Mouse (Mus musculus): ENCODE measurements around the gene Pla2g2c.

The Pla2g2c gene

DNA sequence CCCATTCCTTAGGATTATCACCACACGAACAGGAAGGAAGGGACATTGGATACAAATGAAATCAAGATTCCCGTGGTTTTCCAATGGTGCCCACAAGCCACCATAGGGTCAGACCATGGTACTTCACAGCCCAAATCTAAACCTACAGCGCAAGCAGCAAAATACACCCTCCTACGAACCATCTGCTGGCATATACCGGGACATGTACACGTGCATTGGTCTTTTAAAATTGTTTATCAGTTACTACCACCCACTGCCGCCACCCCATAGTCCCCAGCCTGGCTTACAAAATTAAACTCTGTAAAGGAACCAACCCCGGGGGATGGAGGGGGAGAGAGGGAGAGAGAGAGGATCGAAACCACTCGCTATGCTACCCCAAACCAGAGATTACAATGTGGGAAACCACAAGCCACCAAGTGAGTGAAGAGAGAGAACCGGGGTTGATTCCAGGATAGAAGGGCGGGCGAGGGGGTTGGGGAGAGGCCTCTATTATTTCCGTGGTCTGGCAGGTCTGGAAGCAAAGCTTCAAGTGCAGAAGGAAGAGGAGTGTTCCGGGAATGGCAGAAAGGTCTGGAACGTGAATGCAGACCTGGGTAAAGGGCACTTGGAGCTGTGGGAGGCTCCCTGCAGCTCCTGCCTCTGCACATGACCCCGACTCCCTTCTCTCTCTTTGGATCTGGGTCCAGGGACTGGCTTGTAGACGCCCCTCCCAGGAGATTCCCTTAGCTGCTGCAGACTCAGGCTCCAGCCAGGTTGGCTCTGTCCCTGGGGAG lies at the start of gene Pla2g2c:
TSS of gene Pla2g2c (plus strand) at position 439 of the 773 bp plus-strand sequence.
- in situ Hi-C loops (cut with MboI), result no loop called here

DNA sequence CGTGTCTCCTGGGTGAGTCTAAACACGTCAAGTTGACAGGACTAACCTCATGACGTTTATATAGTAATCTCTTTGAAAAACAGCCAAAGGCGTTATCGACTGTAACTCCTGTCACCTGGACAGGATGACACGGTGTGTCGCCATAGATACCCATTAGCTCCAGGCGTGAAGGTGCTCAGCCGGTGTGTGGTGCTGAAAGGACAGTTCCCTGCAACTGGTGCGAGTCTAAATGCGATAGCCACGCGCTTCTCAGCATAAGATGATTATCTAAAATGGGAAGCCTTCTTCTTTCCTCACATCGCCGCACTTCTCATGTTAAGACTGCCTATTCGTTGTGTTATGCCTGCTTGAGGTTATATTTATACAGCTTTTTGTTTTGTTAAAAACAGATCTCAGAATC lies 48.1 kb upstream of the Pla2g2c start:
- in situ Hi-C loops (cut with MboI), result no loop called here

DNA sequence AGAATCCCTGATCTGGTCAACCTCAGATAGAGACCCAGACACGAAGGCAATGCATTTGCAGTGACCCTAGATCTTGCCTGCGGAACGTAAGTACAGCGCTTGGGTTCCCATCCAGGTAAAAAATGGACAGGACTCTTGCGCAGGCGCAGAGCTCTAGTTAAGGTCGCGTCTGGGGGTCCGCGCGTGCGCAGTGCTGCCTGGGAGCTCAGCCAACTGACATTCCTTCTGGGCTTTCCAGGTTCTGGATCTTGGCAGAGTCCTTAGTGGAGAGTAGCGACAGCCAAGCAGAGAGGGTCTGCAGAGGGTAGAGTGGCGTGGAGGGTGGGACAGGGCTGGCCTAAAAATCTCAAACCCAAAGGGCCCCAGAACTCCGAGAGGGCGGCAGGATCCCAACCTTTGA lies 47.0 kb upstream of the Pla2g2c start:
- in situ Hi-C loops (cut with MboI), result no loop called here

DNA sequence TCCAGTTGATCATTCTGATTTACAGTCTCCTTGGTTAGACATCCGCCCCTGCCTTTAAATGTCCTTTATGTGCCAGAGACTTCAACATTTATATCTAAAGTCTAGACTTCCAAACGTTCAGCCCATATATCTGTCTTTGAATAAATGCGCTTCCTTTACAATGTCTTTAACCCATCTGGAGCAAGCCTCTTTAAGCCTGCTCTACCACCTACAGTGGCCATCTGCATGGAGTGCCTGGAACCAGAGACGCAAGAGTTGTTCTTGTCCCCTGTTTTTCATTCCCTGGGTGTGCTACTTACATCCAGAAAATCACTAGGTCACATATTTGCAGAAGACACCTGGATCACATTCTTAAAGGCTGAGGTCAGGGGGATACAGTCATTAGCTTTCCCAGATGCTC lies 44.5 kb upstream of the Pla2g2c start:
- in situ Hi-C loops (cut with MboI), result no loop called here

DNA sequence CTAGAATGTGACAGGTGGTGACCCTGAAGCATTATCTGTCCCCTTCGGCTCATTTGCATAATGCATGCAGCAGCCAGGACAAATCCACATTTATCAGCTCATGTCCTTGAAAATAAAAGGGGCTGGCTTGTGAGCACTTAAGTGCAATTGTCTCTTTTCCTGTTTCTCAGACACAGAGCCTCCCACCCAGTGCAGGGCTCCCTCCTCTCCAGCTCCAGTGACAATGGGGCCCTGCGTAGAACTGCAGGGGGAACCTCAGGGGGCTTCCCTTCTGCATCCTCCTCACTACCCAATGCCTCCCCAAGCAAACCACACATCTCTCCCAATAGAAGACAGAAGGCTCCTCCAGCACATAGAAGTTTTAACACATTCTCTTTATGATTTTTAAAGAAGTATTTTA lies 41.8 kb upstream of the Pla2g2c start:
- in situ Hi-C loops (cut with MboI), result no loop called here

DNA sequence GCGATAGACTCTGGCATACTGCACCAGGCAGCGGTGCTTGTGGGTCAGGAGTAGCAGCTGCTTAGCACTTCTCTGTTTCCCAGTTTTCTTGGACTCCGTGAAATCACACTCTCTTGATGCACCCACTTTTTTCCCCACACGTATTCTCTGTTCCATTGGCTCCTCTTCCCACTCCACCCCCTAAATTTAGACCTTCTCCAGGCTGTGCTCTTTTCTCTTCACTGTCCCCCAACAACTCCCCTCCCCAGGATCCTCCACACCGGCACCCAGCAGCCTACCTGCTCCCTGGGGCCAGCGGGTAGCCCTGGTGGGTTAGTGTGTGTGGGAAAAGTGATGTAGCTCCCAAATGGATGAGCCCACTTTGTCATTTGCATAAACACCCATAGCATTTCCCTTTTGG lies 38.8 kb upstream of the Pla2g2c start:
- in situ Hi-C loops (cut with MboI), result no loop called here

DNA sequence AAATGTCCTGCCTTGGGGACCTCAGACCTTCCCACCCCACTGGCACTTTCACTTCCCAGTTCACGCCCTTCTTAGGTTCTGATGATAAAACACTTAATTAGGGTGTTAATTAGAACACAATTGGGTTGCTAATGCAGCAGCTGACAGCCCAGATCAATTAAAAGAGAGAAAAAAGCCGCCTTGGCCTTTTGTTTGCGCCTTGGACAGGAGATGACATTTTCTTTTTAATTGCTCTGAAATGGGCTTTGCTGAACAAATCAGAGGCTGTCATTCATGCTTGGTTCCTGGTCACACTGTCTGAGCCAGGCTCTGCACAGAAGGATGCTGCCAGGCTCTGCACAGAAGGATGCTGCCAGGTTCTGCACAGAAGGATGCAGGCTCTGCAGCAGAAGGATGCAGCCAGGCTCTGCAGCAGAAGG lies 35.5 kb upstream of the Pla2g2c start:
- in situ Hi-C loops (cut with MboI), result no loop called here

DNA sequence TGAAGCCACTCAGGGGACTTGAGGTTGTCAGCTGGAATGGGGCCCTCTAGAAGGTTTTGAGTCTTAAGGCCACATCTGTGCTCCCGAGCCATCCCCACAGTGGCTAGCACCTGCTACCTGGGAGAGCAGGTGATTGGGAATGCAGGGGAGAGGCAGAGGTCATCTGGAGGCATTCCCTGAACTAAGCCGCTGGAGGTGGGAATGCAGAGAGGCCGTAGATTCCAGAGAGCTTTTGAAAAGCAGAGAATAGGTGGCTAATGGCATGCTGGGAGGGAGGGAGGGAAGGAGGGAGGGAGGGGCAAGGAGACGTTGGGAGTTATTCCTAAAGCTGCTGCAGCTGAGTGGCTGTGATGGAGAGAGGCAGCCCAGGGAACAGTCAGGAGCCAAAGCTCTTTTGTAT lies 34.0 kb upstream of the Pla2g2c start:
- in situ Hi-C loops (cut with MboI), result no loop called here

DNA sequence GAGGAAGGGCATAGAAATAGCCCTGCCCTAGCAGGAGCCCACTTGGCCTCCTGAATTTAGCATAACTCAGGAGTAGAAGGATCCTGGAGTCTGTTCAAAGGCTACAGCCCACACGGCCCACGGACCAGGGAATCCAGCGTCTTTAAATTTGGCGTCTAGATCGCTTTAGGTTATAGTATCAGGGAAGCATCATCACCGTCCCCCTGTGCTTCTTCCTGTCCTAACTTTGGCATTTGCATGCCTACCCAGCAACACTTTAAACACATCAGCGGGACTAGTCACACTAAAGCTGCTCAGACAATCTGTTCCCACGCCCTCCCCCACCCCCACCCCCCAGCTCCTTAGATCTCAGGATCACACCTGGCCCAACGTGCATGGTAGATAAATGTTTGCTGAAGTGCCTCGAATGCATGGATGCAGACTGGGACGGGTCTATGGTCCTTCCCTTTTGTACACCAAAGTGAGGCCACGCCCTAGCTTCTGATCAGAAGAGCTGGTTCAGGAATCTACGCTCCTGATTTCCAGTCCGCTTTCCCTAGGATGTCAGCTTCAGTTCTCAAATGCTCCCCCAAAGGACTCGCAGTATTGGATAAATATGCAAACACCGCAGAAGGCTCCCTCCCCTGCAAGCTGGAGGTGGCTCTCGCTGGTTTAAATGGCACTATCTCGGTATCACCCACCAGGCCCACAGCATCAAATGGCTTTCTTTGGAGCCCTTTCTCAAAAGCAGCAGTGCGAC lies 33.0 kb upstream of the Pla2g2c start:
- in situ Hi-C loops (cut with MboI), result no loop called here

DNA sequence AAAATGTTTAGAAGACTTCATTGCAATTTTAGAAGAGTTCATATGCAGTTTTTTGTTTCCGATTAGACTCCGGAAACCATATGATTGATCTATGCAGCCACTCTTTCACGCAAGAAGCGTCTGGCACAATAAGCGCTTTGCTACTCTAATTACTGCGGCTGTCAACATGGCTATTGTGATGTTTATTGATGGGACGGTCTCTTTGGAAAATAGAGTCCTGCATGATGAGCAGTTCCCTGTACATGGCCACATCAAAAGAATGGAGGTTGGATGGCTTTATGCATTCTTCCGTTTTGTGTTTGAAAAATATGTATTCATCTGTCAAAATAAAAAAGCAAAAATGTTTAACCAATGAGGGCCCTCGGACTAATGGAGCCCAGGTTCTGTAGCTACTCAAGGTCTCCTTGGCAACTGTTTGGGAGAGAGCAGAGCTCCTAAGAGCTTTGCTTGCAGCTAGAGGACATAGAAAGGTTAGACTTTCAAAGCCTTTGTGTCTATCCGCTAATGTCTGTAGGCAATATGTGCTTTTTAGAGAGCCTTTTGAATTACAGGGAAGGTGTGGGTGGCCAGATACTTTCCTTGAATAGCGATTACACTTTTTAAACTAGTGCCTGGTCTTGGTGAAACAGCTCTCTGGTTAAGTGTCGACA lies 31.4 kb upstream of the Pla2g2c start:
- in situ Hi-C loops (cut with MboI), result no loop called here

DNA sequence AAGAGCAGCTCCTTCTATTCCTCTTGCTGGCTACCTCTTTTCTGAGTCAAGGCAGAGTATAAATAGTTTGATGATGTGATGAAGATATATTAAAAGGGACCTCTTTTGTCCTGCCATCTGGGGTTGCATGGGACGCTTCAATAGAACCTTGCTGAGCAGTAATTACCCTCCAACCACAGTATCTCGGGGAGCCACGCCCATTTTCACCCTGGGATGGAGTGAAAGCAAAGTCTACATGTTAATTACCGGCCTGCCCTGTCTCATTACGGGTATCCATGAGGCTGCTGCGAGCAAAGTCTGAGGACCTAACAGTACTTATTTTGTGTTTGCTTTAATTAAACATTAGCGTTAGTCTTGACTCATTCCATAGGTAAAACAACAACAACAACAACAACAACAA lies 27.9 kb upstream of the Pla2g2c start:
- in situ Hi-C loops (cut with MboI), result no loop called here

DNA sequence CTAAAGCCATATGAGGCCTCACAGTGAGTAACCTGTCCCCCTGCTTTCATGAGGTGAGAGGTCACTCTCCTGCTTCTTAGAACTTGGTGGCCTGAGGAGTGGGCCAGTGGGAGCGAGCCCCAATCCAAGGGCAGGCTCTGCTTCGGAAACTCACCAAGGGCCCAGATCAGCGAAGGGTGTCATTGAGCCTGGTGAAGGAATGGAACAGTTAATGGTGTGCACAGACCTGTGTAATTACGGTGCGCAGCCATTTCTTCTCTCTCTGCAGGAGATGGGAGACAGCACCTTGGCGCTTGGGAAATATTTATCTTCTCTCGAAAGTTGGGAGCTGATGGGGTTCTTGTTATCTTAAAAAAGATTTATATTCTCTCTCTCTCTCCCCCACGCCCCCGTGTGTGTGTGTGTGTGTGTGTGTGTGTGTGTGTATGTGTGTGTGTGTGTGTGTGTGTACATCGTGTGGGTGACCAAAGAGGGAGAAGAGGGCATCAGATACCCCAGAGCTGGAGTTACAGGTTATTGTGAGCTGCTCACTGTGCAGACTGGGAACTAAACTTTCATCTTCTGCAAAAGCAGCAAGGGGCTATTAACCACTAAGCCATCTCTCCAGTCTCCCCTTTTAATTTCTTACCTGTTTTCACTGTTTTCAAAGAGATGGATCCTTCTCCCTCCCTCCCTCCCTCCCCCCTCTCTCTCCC lies 27.3 kb upstream of the Pla2g2c start:
- in situ Hi-C loops (cut with MboI), result no loop called here

DNA sequence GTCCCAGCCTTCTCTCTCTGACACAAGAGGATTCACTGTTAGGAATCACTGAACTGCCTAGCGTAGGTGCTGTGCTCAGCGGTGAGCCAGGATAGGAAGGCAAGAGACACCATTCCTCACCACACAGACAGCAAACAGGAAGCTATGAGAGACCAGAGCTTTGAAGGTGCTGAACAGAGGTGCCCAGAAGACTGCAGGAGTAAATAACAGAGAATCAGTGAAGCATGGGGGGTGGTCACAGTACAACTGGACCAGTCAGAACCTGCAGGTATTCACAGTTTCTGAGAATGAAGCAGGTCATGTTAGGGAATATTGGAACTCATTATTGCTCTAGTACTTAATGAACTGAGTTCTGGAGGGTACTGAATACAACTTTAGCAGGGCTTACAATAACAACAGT lies 26.3 kb upstream of the Pla2g2c start:
- in situ Hi-C loops (cut with MboI), result no loop called here

DNA sequence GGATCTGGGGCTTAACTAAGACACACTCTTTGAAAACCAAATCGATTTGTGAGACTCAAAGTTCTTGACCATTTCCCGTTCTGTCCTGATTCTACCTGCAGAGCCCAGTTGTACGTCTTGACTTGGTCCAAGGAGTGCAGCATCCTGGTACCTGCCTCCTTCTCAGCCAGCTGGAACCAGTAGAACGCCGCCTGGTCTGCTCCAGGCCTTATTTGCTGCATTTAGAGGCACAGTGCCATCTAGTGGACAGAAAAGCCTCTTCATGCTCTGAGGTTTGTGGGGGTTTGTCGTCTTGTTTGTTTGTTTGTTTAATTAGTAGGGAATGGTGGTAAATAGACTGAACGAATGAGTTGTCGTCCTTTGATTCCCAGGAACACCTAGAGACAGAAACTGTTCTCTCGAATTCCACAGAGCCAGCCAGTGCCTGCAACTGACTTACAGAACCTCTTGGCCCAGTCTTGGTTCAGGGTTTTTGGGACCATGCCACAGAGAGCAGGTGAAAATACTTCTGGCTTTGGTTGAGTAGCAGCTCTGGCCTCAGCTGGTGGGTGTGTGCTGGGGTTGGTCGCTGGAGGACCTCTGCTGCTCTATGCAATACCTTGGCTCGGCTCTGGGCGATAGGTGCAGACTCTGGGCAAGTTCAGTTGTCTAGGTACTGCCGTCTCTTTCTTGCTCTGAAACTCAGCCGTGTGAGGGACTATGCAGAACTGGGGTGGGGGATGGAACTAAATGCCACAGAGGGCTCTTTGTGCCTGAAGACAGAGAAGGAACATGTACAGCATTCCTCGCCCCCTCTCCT lies 24.2 kb upstream of the Pla2g2c start:
- in situ Hi-C loops (cut with MboI), result loop anchor here (10.0 kb wide), 1 partner anchor 256 kb away; no protein-coding TSS in a partner anchor

DNA sequence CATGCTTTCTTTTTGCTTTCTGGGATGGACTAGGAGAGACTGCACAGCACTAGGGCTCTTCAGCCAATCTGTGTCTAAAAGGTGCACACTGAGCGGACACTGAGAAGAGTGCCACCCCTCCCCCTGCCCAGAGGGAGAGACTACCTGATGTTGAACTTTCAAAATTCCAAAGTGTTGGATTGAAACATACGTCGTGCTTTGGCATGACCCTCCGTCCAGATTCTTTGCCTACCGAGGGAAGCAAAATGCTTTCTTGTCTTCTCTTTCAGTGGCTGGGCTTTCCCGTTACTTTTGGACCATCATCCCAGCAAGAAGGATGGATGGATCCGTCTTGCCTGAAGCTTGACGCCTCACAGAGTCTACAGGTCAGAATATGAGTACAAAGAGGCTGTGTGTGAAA lies 23.5 kb upstream of the Pla2g2c start:
- in situ Hi-C loops (cut with MboI), result loop anchor here (10.0 kb wide), 1 partner anchor 256 kb away; no protein-coding TSS in a partner anchor

DNA sequence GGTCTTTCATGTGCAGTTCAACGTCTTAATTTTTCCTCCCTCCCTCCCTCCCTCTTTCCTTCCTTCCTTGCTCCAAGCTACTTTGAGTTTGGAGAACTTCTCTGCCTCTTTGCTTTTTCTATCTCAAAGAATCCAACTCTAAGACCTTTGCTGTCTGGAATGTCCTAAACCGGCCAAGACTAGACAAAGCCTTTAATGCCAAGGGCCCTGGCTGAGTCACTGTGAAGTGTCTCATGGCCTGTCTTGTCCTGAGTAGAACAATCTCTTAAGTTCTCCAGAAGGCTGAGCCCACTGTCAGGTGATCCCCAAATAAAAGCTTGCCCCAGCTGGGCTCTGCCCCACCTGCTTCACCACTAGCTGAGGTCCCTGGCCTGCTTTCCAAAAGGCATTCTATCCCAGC lies 22.6 kb upstream of the Pla2g2c start:
- in situ Hi-C loops (cut with MboI), result loop anchor here (10.0 kb wide), 1 partner anchor 257 kb away; no protein-coding TSS in a partner anchor

DNA sequence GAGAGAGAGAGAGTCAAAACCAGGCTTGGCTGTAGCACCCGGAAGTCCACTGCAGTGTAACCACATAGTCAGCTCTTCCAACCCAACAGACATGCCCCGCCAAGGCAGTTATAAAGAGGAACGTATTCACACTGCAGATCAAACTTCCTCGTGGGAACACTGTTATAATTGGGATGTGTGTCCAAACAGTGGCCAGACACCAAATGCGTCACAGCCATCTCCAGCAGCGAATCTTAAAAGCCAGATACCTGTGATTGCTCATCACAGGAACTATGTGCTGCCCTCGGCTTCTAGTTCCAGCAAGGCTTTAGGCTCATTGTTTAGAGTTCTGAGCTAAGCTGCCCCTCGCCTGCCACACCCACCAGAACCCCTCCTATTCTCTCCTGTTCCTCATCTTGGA lies 22.1 kb upstream of the Pla2g2c start:
- in situ Hi-C loops (cut with MboI), result loop anchor here (10.0 kb wide), 1 partner anchor 258 kb away; no protein-coding TSS in a partner anchor

DNA sequence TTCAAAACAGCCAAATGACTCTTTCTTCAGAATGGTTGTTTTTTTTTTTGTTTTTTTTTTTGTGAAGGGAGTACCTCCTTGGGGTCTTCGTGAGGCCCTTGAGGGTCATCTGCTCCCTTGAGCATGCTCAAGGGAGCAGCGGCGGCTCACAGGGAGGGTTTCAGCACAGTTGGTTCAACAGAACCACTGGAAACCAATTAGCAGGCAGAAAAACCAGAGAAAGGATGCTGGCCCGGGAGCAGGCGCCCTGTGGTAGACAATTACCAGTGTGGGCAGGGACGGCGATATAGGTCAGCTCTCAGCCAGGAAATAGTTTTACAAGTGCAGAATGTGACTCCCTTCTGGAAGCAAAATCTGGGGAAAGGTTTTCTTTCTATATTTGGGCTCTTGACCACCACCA lies 21.0 kb upstream of the Pla2g2c start:
- in situ Hi-C loops (cut with MboI), result loop anchor here (10.0 kb wide), 1 partner anchor 259 kb away; no protein-coding TSS in a partner anchor

DNA sequence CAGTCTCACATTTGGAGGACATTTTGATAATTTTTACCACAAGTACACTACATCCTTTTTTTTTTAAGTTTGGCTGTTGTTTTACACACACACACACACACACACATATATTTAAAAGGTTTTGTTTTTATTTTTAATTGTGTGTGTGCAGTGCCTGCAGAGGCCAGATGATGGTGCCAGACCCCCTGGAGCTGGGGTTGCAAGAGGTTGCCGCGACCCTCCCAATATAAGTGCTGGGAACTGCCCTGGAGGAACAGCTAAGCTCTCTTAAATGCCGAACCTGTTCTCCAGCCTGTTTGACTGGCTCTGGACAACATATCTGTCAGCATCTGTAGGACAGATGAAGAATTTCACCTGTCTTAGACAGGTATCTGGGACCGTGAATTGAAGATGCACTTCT lies 20.4 kb upstream of the Pla2g2c start:
- in situ Hi-C loops (cut with MboI), result loop anchor here (10.0 kb wide), 1 partner anchor 259 kb away; no protein-coding TSS in a partner anchor

DNA sequence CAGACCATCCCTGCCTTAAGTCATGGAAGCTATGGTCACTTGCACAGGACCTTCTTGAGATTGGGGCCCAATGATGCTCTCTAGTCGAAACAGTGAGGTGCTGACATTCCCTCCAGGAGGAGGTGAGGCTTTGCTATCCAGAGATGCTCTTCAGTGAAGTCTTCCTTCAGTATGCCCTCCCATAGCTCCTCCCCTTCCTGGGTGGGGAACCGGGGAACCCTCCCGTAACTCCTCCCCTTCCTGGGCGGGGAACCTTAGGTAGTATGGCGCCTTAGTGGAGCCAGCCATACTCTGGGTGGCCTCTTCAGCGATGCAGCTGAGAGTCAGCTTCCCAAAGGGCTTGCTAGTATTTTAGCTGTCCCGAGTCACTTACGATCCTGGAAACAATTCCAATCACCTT lies 18.0 kb upstream of the Pla2g2c start:
- in situ Hi-C loops (cut with MboI), result loop anchor here (10.0 kb wide), 1 partner anchor 262 kb away; no protein-coding TSS in a partner anchor

DNA sequence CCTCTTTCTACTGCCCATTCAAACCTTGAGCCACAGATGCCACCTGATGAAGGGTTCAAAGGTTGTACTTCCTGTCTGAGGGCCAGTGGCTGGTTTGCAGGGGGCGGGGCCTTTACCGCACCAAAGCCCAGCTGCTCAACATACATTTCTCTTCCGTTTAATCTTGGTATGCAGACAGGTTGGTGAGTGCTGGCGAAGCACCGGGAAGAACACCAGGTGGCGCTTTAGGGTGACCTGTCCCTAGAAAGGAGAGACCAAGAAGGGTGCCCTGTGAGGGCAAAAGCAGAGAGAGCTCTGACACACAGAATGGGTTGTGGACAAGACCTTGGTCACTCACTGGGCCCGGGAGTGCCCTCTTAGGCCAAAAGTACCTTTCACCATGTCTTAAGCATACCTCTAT lies 16.0 kb upstream of the Pla2g2c start:
- in situ Hi-C loops (cut with MboI), result loop anchor here (10.0 kb wide), 1 partner anchor 264 kb away; no protein-coding TSS in a partner anchor
